In genomic region chr9:116948211-116948610, GRCm38 (mm10) we compare ENCODE assay signal across 20 mouse cellular contexts.
DNase-seq lines count a peak whose midpoint lies in the region; ATAC-seq and TF ChIP-seq lines count a peak whose summit lies in the region.
"Had no signal": no experiment of that assay in that cellular context is flagged by ENCODE, and none has a peak within 500 bp of the region (broad histone marks: within the 10 kb centered on the region; RNA-seq: fewer than 3 reads in every experiment).

No protein-coding gene starts in this region.

- no peaks in the 10 kb centered on the region for H3K27me3 ChIP-seq in kidney, adult 2 months (replicated peaks; ENCODE audit: control insufficient read depth, insufficient read depth, low read length)
- no peaks in the 10 kb centered on the region for H3K27me3 ChIP-seq in kidney, embryonic 14.5 days (ENCODE audit: control insufficient read depth, insufficient read depth, low read length)
- H3K27me3 ChIP-seq in embryonic facial prominence, embryonic 11.5 days (ENCODE audit: control insufficient read depth, insufficient read depth, low read length), result no peaks in the 10 kb centered on the region
- H3K27me3 ChIP-seq in limb, embryonic 12.5 days, result no peaks in the 10 kb centered on the region
- H3K27me3 ChIP-seq: embryonic facial prominence, embryonic 13.5 days; forebrain, embryonic 12.5 days; heart, embryonic 12.5 days had no signal

- peak; percentile 32 for DNase-seq in kidney, adult 2 months
- DNase-seq in embryo, embryonic 11 days, result peak; percentile 34
- peak; percentile 60 for DNase-seq in embryonic facial prominence, embryonic 11.5 days (ENCODE audit: low spot score)
- DNase-seq in cerebellum, adult 9-10 months, result no peak
- DNase-seq in T-cell, adult 2 months (ENCODE audit: low spot score), result no peak
- DNase-seq: adrenal gland, adult 8-10 months; adrenal gland, postnatal 36 days; cerebellum, adult 2 months; cerebellum, postnatal 14 days; gastrocnemius, adult 2 months; gastrocnemius, postnatal 25 days had no signal

- H3K9me3 ChIP-seq in kidney, embryonic 14.5 days (ENCODE audit: control insufficient read depth, low read length), result no peaks in the 10 kb centered on the region
- no peaks in the 10 kb centered on the region for H3K9me3 ChIP-seq in embryonic facial prominence, embryonic 11.5 days (replicated peaks; ENCODE audit: control insufficient read depth, low read length)
- H3K9me3 ChIP-seq in limb, embryonic 12.5 days, result no peaks in the 10 kb centered on the region
- H3K9me3 ChIP-seq: embryonic facial prominence, embryonic 13.5 days; forebrain, embryonic 12.5 days; heart, embryonic 12.5 days; hindbrain, embryonic 10.5 days had no signal

- H3K4me2 ChIP-seq in kidney, embryonic 14.5 days (replicated peaks; ENCODE audit: low read depth, low read length), result no peak overlapping the region
- H3K4me2 ChIP-seq in embryonic facial prominence, embryonic 11.5 days (ENCODE audit: low read depth, low read length), result no peak overlapping the region
- no peak overlapping the region for H3K4me2 ChIP-seq in limb, embryonic 12.5 days
- H3K4me2 ChIP-seq: embryonic facial prominence, embryonic 13.5 days; forebrain, embryonic 12.5 days; heart, embryonic 12.5 days had no signal

- no peak for ATAC-seq in kidney, embryonic 14.5 days (ENCODE audit: low FRiP score, low TSS enrichment)
- peak; percentile 23; the same call in 1 of the 2 replicates for ATAC-seq in embryonic facial prominence, embryonic 11.5 days (replicated peaks; ENCODE audit: insufficient number of reproducible peaks, low FRiP score, low TSS enrichment, low read depth)
- ATAC-seq in limb, embryonic 12.5 days (ENCODE audit: insufficient number of reproducible peaks, insufficient read depth, low FRiP score, low TSS enrichment, low read depth), result no peak
- ATAC-seq: forebrain, embryonic 16.5 days; hindbrain, embryonic 16.5 days; inflammation-experienced regulatory T-cells, adult 6 months had no signal

- no peak for TF ChIP-seq CTCF in kidney, adult 2 months (conservative IDR thresholded peaks at IDR 0.05; ENCODE audit: insufficient read depth, insufficient read length, low read depth, low read length)

- H3K9ac ChIP-seq in kidney, embryonic 14.5 days (ENCODE audit: low read depth, low read length), result no peak overlapping the region
- no peak overlapping the region for H3K9ac ChIP-seq in embryonic facial prominence, embryonic 11.5 days (replicated peaks; ENCODE audit: low read length)
- no peak overlapping the region for H3K9ac ChIP-seq in limb, embryonic 12.5 days (replicated peaks)
- H3K9ac ChIP-seq: embryonic facial prominence, embryonic 13.5 days; forebrain, embryonic 12.5 days; heart, embryonic 12.5 days had no signal

- no peaks in the 10 kb centered on the region for H3K36me3 ChIP-seq in kidney, adult 2 months (ENCODE audit: control insufficient read depth, insufficient read depth, low read length)
- no peaks in the 10 kb centered on the region for H3K36me3 ChIP-seq in kidney, embryonic 14.5 days (ENCODE audit: control insufficient read depth, insufficient read depth, low read length)
- no peaks in the 10 kb centered on the region for H3K36me3 ChIP-seq in embryonic facial prominence, embryonic 11.5 days (replicated peaks; ENCODE audit: control insufficient read depth, insufficient read depth, low read depth, low read length)
- no peaks in the 10 kb centered on the region for H3K36me3 ChIP-seq in limb, embryonic 12.5 days
- H3K36me3 ChIP-seq: embryonic facial prominence, embryonic 13.5 days; forebrain, embryonic 12.5 days; heart, embryonic 12.5 days; hindbrain, embryonic 10.5 days had no signal

- no peak overlapping the region for H3K27ac ChIP-seq in kidney, adult 2 months (ENCODE audit: insufficient read depth, low read depth, low read length)
- H3K27ac ChIP-seq in kidney, embryonic 14.5 days (ENCODE audit: low read depth, low read length), result no peak overlapping the region
- no peak overlapping the region for H3K27ac ChIP-seq in embryonic facial prominence, embryonic 11.5 days (replicated peaks; ENCODE audit: low read depth, low read length)
- peak overlapping the region; percentile 59; the same call in 1 of the 2 replicates for H3K27ac ChIP-seq in limb, embryonic 12.5 days
- H3K27ac ChIP-seq: embryonic facial prominence, embryonic 13.5 days; forebrain, embryonic 12.5 days; gastrocnemius, adult 2 months; hindbrain, embryonic 10.5 days had no signal

- H3K4me1 ChIP-seq in kidney, adult 2 months (ENCODE audit: control insufficient read depth, insufficient read depth, low read length), result no peaks in the 10 kb centered on the region
- H3K4me1 ChIP-seq in kidney, embryonic 14.5 days (ENCODE audit: control insufficient read depth, insufficient read depth, low read length), result peaks cover 19% of the 10 kb centered on the region
- H3K4me1 ChIP-seq in embryonic facial prominence, embryonic 11.5 days (ENCODE audit: control insufficient read depth, insufficient read depth, low read length), result no peaks in the 10 kb centered on the region
- H3K4me1 ChIP-seq in limb, embryonic 12.5 days (replicated peaks), result peaks cover 50% of the 10 kb centered on the region
- H3K4me1 ChIP-seq: forebrain, embryonic 12.5 days; heart, embryonic 12.5 days had no signal

- TF ChIP-seq POLR2A in kidney, adult 2 months (IDR thresholded peaks at IDR 0.05; ENCODE audit: low read depth, low read length), result no peak

- no peak overlapping the region for H3K4me3 ChIP-seq in kidney, adult 2 months (ENCODE audit: insufficient read depth, low read depth, low read length)
- H3K4me3 ChIP-seq in kidney, embryonic 14.5 days (ENCODE audit: low read length), result no peak overlapping the region
- H3K4me3 ChIP-seq in embryonic facial prominence, embryonic 11.5 days (ENCODE audit: low read depth, low read length), result no peak overlapping the region
- no peak overlapping the region for H3K4me3 ChIP-seq in limb, embryonic 12.5 days (replicated peaks)
- H3K4me3 ChIP-seq: embryonic facial prominence, embryonic 13.5 days; forebrain, embryonic 12.5 days; gastrocnemius, adult 2 months; heart, embryonic 12.5 days; hindbrain, embryonic 10.5 days had no signal

- 64% methylated on average over 3 of the region's 3 CpGs for WGBS in kidney, adult 2 months
- WGBS in kidney, embryonic 14.5 days, result 45% methylated on average over 3 of the region's 3 CpGs
- 34% methylated on average over 3 of the region's 3 CpGs for WGBS in embryonic facial prominence, embryonic 11.5 days
- 14% methylated on average over 3 of the region's 3 CpGs for WGBS in limb, embryonic 12.5 days

Comparison
In these comparisons a context has a peak if more than half of its experiments do, and no peak if none do; other contexts are left out.
1. DNase-seq: peak in kidney, adult 2 months (single experiment), embryo, embryonic 11 days (single experiment) and embryonic facial prominence, embryonic 11.5 days (single experiment); none in cerebellum, adult 9-10 months (single experiment) and T-cell, adult 2 months (single experiment).